Mouse (Mus musculus) lung, postnatal 0 days (tissue): ENCODE data around the gene Psmb10.

Experiments
- CTCF ChIP-seq: IDR thresholded peaks from 2 replicates; pipeline ENCODE4 v1.5.1; 2016; ENCODE audit warnings: antibody characterized with exemption, mild to moderate bottlenecking
- EP300 ChIP-seq: IDR thresholded peaks from 2 replicates; pipeline ENCODE4 v1.6.1; 2016; ENCODE audit warnings: antibody characterized with exemption, mild to moderate bottlenecking, control low read depth

DNA sequence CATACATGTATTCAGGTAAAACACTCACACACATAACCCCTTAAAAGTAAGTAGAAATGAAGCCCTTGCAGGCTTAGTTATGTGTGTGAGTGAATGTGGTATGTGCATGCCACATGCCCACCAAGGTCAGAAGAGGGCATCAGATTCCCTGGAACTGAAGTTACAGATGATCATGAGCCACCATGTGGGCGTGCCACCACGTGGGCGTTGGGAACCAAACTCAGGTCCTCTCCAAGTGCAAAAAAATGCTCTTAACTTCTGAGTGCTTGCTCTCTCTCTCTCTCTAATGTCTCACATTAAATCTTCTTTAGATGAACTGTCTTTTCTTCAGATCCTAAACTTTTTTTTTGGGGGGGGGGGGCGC is at the start of gene Psmb10:
- no peak for TF ChIP-seq CTCF
- TF ChIP-seq EP300 = no peak
